Mouse (Mus musculus) forebrain, embryonic 10.5 days (tissue): ENCODE measurements at regions not wholly inside any gene's neighbourhood (a gene's known extent, or its start where the extent isn't known, plus 50 kb on each side); places are given as distances from the start of the nearest gene placed in this dataset.

Source experiments
- DNase-seq: peaks from one replicate; pipeline ENCODE4 v3.0.0-alpha.2; 2017; ENCODE audit warnings: low spot score; ENCODE audit errors: extremely low spot score
- H3K27ac ChIP-seq: fragments of 300-500 bp; sonication (generic); 2 replicates; pipeline ENCODE4 v1.5.1; 2016; ENCODE audit warnings: mild to moderate bottlenecking
- H3K27me3 ChIP-seq: fragments of 300-500 bp; sonication (generic); 2 replicates; pipeline ENCODE4 v1.6.1; 2016; ENCODE audit warnings: mild to moderate bottlenecking; ENCODE audit not compliant: poor library complexity, severe bottlenecking
- H3K36me3 ChIP-seq: fragments of 300-500 bp; sonication (generic); replicated peaks from 2 replicates; pipeline ENCODE4 v1.6.1; 2016; ENCODE audit warnings: mild to moderate bottlenecking, moderate library complexity
- H3K4me1 ChIP-seq: fragments of 300-500 bp; sonication (generic); 2 replicates; pipeline ENCODE4 v1.6.1; 2016
- H3K4me3 ChIP-seq: fragments of 300-500 bp; sonication (generic); 2 replicates; pipeline ENCODE4 v1.5.1; 2016; ENCODE audit warnings: mild to moderate bottlenecking, moderate library complexity
- H3K9me3 ChIP-seq: fragments of 300-500 bp; sonication (generic); 2 replicates; pipeline ENCODE4 v1.6.1; 2016; ENCODE audit warnings: mild to moderate bottlenecking, moderate library complexity
- WGBS: fragments of 180-500 bp; shearing (Covaris S2); methylation state at CpG from one replicate; pipeline ENCODE4 v1.1.7; 2016; 5-methylcytosine and 5-hydroxymethylcytosine counted together

DNA sequence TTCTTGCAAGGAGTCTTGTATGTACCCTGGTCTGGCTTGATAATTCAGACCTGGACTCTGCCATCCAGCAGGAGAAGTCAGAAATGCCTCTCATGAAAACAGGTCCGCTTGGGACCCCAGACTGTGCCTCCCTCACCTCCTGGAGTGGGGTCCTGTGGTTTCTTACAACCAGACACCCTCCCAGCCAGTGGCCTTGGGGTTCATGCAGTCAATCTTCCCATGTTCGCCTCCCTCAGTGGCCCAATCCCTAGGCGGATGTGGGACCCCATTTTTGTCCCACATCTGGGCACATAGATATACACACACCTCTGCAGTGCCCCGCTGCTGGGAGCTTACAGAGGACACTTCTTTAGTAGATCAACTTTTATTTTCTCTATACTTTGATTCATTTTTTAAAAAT is 217.7 kb downstream of the Lrfn2 start:
- WGBS: 87% methylated on average over 4 of the region's 4 CpGs
- Histone ChIP-seq H3K4me3 (no peak overlapping the region), H3K36me3 (no peaks in the 10 kb centered on the region), H3K9me3 (no peaks in the 10 kb centered on the region), H3K4me1 (no peaks in the 10 kb centered on the region), H3K27me3 (no peaks in the 10 kb centered on the region), H3K27ac (no peak overlapping the region)
- DNase-seq: no peak

DNA sequence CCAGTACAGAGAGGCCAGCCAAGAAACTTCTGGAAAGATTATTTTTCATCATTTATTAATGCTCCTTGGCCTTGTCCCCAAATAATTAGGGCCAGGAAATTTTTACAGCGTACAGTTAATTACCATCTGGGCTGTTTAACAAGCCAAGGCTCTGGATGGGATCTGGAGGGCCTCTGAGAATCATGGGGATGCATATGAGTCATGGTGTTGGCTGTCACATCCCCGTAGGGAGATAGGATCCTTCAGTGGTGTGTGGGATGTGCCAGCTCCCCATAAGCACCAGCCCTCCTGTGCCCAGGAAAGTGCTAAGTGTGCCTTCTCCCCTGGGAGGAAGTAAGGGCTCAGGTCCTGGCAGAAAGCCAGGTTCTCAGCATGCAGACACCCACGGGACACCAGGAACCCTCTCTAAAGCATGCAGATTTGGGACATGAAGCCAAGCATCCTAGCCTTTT is 218.8 kb downstream of the Lrfn2 start:
- H3K36me3 ChIP-seq: no peaks in the 10 kb centered on the region
- no peaks in the 10 kb centered on the region for H3K9me3 ChIP-seq
- no peak overlapping the region for H3K4me3 ChIP-seq
- no peak for DNase-seq
- no peaks in the 10 kb centered on the region for H3K4me1 ChIP-seq
- H3K27me3 ChIP-seq: no peaks in the 10 kb centered on the region
- H3K27ac ChIP-seq: no peak overlapping the region
- WGBS: 87% methylated on average over 3 of the region's 3 CpGs

DNA sequence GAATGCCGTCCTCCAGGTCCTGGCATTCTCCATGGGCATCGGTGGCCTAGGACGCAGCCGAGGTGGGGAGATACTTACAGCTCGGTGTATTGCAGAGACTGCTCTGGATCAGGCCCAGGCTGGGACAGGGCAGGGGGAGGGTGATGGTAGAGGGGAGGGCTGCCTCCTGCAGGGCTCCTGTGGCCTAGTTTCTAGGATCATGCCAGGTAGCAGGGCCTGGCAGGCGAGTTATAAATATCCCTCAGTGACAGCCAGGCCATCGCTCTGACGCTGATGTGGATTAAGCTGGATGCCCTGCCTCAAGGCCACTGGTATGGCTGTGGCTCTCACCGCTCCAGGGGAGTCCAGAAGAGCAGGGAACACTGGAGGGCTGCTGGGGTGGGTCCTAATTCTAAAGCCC is 221.8 kb downstream of the Lrfn2 start:
- Histone ChIP-seq H3K27me3 (no peaks in the 10 kb centered on the region), H3K4me3 (no peak overlapping the region), H3K4me1 (no peaks in the 10 kb centered on the region), H3K36me3 (no peaks in the 10 kb centered on the region), H3K9me3 (no peaks in the 10 kb centered on the region), H3K27ac (no peak overlapping the region)
- WGBS: 84% methylated on average over 9 of the region's 9 CpGs
- no peak for DNase-seq

DNA sequence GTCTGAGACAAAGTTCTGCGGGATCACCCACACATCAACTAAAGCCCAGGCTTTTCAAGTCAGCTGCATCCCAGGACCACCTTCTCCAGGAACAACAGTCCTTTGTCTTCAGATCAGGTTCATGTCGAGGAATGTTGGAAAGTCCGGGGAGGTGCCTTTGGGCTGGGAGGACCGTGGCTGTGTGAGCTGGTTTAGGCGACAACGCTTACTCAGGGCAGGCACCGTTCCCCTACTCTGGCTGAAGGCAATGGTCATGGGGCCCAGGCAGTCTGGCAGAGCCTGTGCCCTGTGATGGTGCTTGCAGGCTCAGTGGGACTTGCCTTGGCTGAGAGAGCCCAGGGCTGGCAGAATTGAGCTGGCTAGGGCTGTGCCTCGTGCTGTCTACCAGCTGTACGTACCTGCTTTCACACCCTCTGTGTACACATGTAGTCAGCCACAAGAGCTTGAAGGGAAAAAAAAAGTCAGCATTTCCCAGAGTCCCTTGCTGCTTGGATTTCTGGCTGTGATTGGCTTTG is 222.9 kb downstream of the Lrfn2 start:
- Histone ChIP-seq H3K4me1 (no peaks in the 10 kb centered on the region), H3K27ac (no peak overlapping the region), H3K9me3 (no peaks in the 10 kb centered on the region), H3K4me3 (no peak overlapping the region), H3K36me3 (no peaks in the 10 kb centered on the region), H3K27me3 (no peaks in the 10 kb centered on the region)
- WGBS: 83% methylated on average over 9 of the region's 9 CpGs
- DNase-seq: no peak

DNA sequence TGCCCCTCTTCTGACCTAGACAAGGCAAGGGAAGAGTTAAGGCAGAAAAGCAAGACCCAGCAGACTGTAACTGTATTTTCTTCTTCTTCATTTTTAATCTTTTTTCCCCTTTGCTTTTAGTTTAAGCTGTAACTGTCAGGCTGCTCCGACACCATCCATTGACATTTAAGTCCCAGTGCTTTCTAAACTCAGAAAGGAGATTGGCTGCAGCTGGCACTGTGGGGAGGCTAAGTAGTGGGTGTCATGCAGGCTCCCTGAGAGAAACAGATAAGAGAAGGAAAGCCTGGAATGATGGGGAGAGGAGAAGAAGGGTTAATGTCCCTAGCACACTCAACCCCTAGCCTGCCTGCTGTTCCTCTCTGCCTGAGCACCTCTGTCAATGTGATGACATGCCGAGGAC is 225.4 kb downstream of the Lrfn2 start:
- no peaks in the 10 kb centered on the region for H3K9me3 ChIP-seq
- no peak for DNase-seq
- H3K4me1 ChIP-seq: no peaks in the 10 kb centered on the region
- no peak overlapping the region for H3K4me3 ChIP-seq
- 89% methylated on average over 2 of the region's 2 CpGs for WGBS
- H3K27me3 ChIP-seq: no peaks in the 10 kb centered on the region
- no peak overlapping the region for H3K27ac ChIP-seq
- no peaks in the 10 kb centered on the region for H3K36me3 ChIP-seq

DNA sequence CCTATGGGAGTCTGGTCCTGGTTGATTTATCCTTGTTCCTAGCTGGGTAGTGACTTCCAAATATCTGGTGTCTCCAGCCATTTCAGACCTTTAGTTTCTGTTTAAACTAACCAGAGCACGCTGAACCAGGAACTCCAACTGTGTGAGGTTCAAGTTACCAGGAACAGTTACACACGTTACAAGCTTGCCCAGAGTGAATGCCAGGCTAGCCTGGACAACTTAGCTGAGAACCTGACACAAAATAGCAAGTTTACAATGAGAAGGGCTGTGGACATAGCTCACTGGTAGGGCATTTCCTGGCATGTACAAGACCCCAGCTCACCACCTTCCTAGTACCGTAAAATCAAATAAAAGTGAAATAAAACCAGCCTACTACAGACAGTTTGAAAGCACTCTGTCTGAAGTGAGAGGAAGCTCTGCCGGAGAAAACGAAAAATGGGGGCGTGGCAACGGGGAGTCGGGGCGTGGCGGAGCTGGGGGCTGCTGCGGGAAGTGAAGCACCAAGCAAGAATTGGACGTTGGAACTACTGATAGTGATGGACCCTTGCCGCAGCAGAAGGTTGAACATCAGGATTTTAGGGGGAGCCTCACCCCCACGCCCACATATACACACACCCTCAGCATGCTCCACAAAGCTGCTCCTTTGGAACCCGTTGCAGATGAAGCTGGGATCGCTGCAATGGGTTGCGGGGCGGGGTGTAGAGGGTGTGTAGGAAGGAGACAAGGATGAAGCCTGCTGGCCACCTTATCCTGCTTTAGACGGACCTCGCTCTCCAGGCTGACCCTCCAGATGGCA is 239.3 kb downstream of the Lrfn2 start:
- H3K27ac ChIP-seq: 0 out of 2 replicates have a peak overlapping the region, but pooled peaks have one; percentile 17
- H3K9me3 ChIP-seq: no peaks in the 10 kb centered on the region
- 8% methylated on average over 20 of the region's 20 CpGs for WGBS
- peaks cover 44% of the 10 kb centered on the region for H3K27me3 ChIP-seq
- DNase-seq: no peak
- peak overlapping the region; percentile 52 for H3K4me3 ChIP-seq
- peaks cover 19% of the 10 kb centered on the region for H3K4me1 ChIP-seq
- H3K36me3 ChIP-seq: no peaks in the 10 kb centered on the region

DNA sequence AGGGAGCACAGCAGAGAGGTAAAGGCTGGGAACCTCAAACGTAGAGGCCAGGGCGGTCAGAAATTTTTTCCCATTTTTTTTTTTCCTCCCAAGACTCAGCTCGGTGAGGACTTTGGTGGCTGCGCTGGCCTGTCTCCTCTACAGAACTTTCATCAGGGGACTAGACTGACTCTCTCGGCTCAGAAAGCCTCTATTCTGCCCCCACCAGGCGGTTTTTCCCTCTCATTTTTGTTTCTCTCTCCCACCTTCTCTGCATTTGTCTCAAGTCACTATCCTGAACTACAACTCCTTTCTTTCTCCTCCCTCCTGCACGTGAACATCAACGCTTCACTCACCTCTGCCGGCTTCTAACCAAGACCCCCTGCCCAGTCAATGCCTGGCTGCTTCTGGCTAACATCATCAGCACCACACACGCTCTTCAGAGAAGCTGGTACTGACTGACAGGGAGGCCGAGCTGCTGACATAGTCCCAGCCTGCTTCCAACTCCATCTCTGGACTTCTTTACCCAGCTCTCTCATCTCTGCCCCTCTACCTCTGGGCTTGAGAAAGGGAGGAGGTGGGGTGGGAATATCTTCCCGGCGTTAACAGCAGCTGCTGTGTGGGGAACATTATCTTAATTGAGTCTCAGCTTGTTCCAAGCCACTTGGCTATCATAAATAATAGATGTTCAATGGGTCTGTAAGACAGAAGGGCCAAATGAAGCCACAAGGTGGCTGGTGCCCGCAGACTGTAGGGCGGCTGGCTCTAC is 240.0 kb downstream of the Lrfn2 start:
- no peaks in the 10 kb centered on the region for H3K36me3 ChIP-seq

DNA sequence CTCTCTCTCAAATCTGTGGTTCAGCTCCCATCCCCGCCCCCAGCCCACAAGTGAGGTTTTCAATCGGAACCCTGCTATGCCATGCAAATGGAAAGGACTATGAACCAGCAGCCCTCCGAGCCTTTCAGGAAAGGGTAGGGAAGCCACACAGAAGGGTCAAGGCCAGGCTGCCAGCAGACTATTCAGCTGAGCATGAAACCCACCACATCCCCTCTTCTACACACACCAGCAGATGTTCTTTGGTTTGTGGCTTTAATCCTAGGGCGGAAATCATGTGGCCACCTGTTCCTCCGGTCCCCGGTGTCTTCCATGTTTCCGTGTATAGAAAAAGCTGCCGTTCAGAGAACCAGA is 240.6 kb downstream of the Lrfn2 start:
- no peak overlapping the region for H3K4me3 ChIP-seq

More for the DNA sequence above, 240.0 kb downstream of the Lrfn2 start:
- H3K9me3 ChIP-seq: no peaks in the 10 kb centered on the region
- peaks cover 19% of the 10 kb centered on the region for H3K4me1 ChIP-seq
- no peak for DNase-seq
- peak overlapping the region; percentile 52 for H3K4me3 ChIP-seq
- 0 out of 2 replicates have a peak overlapping the region, but pooled peaks have one; percentile 17 for H3K27ac ChIP-seq
- H3K27me3 ChIP-seq: peaks cover 44% of the 10 kb centered on the region
- WGBS: 14% methylated on average over 15 of the region's 15 CpGs

DNA sequence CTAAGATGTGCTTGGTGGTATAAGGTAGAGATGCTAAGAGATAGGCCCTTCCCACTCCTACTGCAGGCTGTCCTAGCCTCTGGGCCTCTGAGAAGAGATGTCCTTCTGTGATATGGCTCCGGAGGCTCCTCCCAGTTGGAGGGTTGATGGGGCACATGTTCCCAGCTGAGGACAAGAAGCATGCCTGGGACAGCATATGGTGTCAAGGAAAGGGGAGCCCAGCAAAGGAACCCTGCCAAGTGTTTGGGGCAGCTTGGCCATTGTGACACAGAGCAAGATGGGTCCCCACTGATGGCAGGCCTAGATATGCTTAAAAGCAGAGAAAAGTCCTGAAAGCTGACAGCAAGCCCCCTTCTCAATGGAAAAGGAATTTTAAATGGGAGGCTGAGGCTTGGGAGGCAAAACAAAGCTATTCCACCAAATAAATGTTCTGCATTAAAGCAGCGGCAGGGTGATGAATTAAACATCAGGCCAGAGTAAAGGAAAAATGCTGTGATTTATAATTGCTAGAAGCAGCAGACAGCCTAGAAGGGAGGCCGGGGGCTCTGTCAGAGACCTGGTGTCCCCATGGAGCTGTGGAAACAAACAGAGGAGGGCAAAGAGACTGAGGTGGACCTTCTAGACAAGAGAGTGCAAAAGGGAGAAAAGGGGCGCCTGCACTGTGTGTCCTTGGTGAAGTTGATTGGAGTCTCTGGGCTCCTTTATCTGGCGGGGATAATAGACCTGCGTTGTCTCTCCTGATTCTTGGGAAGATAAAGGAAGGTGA is 246.0 kb downstream of the Lrfn2 start:
- H3K9me3 ChIP-seq: no peaks in the 10 kb centered on the region
- no peaks in the 10 kb centered on the region for H3K36me3 ChIP-seq
- no peak for DNase-seq
- 83% methylated on average over 6 of the region's 6 CpGs for WGBS
- peaks cover 28% of the 10 kb centered on the region for H3K27me3 ChIP-seq
- H3K27ac ChIP-seq: no peak overlapping the region
- no peak overlapping the region for H3K4me3 ChIP-seq
- 0 out of 2 replicates have a peak, but pooled peaks cover 3% of the 10 kb centered on the region for H3K4me1 ChIP-seq

More for the DNA sequence above, 240.6 kb downstream of the Lrfn2 start:
- Histone ChIP-seq H3K36me3 (no peaks in the 10 kb centered on the region), H3K27ac (no peak overlapping the region), H3K4me1 (peaks cover 19% of the 10 kb centered on the region), H3K27me3 (peaks cover 44% of the 10 kb centered on the region), H3K9me3 (no peaks in the 10 kb centered on the region)
- no peak for DNase-seq
- WGBS: 56% methylated on average over 8 of the region's 8 CpGs

DNA sequence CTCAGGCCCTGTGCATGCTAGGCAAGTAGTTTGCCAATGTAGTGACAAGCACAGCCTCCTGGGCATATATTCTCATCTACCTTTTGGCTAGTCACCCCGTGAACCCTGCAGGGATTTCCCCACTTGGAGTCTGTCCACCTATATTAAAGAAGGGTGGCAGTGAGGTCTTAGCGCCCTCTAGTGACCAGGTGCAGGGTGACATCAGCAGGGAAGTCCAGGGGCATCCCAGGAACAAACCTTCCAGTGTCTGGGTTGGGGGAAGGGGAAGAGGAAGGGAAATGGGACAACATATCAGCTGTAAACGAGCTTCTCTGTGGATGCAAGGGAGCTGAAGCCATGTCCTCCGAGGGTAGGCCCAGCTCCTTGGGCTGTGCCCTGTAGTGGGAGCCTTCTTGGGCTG is 245.7 kb upstream of the Mocs1 start:
- 13% methylated on average over 4 of the region's 4 CpGs for WGBS
- Histone ChIP-seq H3K27me3 (peaks cover 21% of the 10 kb centered on the region), H3K4me1 (0 out of 2 replicates have a peak, but pooled peaks cover 3% of the 10 kb centered on the region), H3K36me3 (no peaks in the 10 kb centered on the region), H3K4me3 (no peak overlapping the region), H3K27ac (no peak overlapping the region), H3K9me3 (no peaks in the 10 kb centered on the region)
- peak; percentile 47 for DNase-seq

DNA sequence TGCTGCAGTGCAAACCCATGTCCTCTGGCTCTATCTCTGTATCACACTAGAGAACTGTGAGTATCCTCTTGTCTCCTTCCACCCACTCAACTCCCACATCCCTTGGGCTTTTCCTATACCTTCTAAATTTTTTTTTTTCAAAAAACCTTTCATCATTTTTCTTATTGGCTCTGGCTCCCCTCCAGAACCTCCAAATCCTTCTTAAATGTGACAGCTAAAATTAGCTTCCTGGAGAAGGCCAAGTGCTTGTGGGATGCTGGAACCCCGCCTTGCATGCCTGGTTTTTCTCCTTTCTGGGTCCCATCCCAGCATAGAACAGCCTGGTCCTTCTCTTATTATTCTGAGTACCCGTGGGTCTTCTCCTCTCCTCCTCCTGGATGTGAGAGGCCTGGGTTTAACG is 244.2 kb upstream of the Mocs1 start:
- DNase-seq: no peak
- H3K9me3 ChIP-seq: no peaks in the 10 kb centered on the region
- H3K36me3 ChIP-seq: no peaks in the 10 kb centered on the region
- 0 out of 2 replicates have a peak, but pooled peaks cover 3% of the 10 kb centered on the region for H3K4me1 ChIP-seq
- H3K27ac ChIP-seq: no peak overlapping the region
- no peak overlapping the region for H3K4me3 ChIP-seq
- WGBS: 80% methylated on average over 3 of the region's 3 CpGs
- H3K27me3 ChIP-seq: peaks cover 21% of the 10 kb centered on the region

DNA sequence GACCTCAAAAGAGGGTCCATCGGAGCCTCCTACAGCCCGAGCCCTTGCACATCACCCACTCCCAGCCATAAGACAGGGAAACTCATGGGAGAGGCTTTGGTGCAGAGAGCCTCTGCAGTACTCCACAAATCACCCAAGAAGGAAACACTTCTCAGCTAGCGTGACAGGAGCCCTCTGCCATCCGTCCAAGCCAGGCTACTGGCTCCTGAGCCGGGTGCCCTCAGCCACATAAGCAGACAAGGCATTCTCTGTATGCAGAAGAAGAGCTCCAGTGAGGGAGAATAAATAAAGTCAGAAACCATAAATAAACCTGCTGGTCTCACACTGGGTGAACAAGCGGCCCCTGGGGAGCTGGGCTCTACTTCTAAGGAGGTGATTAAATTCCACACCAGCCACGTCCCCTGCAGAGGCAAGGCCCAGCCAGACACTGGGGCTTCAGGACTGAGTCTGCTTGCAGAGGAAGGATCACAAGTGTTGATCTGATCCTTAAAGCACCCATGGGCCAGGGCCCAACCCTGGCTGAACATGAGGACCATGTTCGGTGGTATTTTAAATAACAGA is 243.0 kb upstream of the Mocs1 start:
- 52% methylated on average over 8 of the region's 8 CpGs for WGBS
- no peak for DNase-seq

More for the DNA sequence above, 243.0 kb upstream of the Mocs1 start:
- Histone ChIP-seq H3K36me3 (no peaks in the 10 kb centered on the region), H3K27me3 (peaks cover 16% of the 10 kb centered on the region), H3K4me3 (no peak overlapping the region), H3K4me1 (no peaks in the 10 kb centered on the region), H3K27ac (no peak overlapping the region), H3K9me3 (no peaks in the 10 kb centered on the region)
